Mouse (Mus musculus): ENCODE data around the gene Vars2.

Gene Vars2

DNA sequence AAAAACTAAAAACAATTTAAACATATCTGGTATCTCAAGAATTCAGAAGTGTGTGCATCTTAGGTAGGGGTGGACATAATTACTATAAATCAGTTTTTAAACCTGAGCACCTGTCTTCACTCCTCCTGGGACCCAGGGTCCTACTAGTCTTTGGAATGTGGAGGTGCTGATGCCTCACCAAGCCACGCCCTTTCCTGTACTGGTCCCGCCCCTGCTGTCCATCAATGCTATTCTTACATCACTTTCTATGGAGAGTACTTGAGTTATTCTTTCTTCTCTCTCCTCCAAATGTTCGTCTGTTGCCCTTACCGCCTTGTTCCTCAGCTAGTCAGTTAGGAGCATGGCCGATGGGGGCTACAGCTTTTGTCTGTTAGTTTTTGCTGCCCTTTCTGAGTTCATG, 31.0 kb downstream of the Vars2 start:
- intact Hi-C loops (cut with DNase I), result loop anchor here (2.0 kb wide), 1 partner anchor 30 kb away; the partner anchor contains the start of gene Vars2

DNA sequence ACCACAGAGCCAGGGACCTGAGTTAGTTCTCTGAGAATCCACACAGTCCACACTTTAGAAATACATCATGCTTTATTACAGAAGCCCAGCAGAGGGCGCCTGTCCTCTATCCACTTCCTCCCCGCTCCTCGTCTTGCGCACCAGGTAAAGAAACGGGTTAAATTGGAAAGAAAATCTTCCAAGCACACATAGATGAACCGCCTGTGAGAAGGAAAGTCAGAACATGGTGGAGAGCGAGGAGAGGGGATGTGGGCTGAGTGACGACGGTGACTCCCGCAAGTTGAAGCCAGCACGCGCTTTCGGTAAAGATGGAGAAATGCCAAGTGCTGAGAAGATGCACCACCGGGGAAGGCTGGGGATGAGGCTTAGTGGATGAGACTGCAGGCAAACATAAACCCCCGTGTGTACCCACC, 31.7 kb downstream of the Vars2 start:
- intact Hi-C loops (cut with DNase I), result loop anchor here (2.0 kb wide), 1 partner anchor 31 kb away; the partner anchor contains the start of gene Vars2

DNA sequence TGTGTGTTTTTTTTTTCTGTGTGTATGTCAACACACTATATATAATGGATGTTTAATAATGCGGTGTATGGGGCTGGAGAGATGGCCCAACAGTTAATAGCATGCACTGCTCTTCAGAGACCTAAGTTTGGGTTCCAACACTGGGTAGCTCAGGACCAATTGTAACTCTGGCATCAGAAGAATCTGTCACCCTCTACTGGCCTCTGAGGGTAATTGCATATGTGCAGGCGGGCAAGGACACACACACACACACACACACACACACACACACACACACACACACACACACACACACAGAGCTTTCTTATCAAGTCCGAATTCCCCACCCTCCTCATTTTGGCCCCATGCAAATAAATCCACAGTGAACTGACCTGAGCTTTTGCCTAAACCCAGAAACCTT, 32.2 kb downstream of the Vars2 start:
- intact Hi-C loops (cut with DNase I), result no loop called here

GRCm38 (mm10) chr17:35633992-35634391, 33.4 kb downstream of the Vars2 start:
- intact Hi-C loops (cut with DNase I), result no loop called here

DNA sequence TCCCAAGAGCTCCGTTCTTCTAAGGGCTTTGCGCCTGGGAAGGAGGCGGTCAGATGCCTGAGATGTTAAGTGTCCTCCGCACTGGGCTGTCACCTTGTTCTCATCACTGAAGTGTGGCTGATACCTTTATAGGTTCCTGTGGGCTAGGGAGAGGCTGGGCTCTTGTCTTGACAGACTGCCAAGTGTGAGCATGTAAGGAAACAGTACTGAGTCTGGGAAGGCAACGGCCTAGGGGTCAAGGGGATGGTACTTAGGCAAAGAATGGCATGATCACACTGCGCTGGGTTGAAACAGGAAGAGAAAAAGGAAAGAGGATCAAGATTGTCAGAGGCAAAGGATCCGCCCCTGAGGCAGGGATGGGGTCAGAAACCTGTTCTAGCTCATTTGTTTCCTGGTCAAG, 40.9 kb downstream of the Vars2 start, which contains the start of gene Gm9573:
TSS of gene Gm9573 (minus strand) at position 101 of the 400 bp plus-strand sequence.
- intact Hi-C loops (cut with DNase I), result no loop called here

GRCm38 (mm10) chr17:35617127-35617526, 50.3 kb downstream of the Vars2 start:
- intact Hi-C loops (cut with DNase I), result no loop called here

Measured in adrenal gland (tissue).